Mouse (Mus musculus) ES-Bruce4 (cell line): Measurements from ENCODE around the gene Ercc6l2.

ENCODE experiments used
- CTCF ChIP-seq: IDR thresholded peaks from one replicate; pipeline ENCODE4 v1.8.1; 2011; ENCODE audit warnings: low read depth, low read length
- POLR2A ChIP-seq: IDR thresholded peaks from one replicate; pipeline ENCODE4 v1.8.1; 2011; ENCODE audit warnings: low read length; ENCODE audit not compliant: insufficient read depth

GRCm38 (mm10) chr13:63814746-63815681 lies at the start of gene Ercc6l2:
- TF ChIP-seq POLR2A (peak; percentile 97), CTCF (no peak)
